Mouse (Mus musculus) lung, postnatal 0 days (tissue): ENCODE data around the gene Ocrl.

Experiments used
- CTCF ChIP-seq: IDR thresholded peaks from 2 replicates; pipeline ENCODE4 v1.5.1; 2016; ENCODE audit warnings: antibody characterized with exemption, mild to moderate bottlenecking
- EP300 ChIP-seq: IDR thresholded peaks from 2 replicates; pipeline ENCODE4 v1.6.1; 2016; ENCODE audit warnings: antibody characterized with exemption, mild to moderate bottlenecking, control low read depth

DNA sequence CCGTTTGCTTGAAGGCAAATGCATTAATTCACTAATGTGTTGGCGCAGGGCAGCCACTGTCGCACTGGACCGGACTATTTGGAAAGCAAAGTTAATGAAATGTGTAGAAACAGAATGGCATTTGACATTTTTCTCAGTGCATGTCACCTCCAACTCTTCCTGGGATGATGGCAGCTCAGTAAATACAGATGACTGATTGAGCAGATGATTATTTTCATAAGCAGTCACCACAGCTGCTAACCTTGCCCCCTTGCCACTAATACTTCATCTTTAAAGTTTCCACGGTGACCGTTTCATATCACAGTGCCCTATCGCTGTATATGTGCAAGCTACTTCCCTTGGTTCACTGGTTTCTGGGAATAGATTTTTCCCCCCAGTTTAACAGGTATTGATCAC, 1.4 kb downstream of the Ocrl start:
- no peak for TF ChIP-seq EP300
- TF ChIP-seq CTCF, result no peak
